Mouse (Mus musculus): ENCODE data around the gene Tle3. TPM values are rescaled to one million over a fixed set of nuclear protein-coding genes. Genes with fewer than 3 reads are reported as not detected.

Gene Tle3
- polyA plus RNA-seq, 1 experiment from 2014 or later, result 3.0 TPM

GRCm38 (mm10) chr9:61455861-61456261 lies 83.7 kb downstream of the Tle3 start:
- WGBS (ENCODE audit: insufficient replicate concordance), result 58% methylated on average over 6 of the region's 6 CpGs
- H3K4me3 ChIP-seq (replicated peaks), result no peak overlapping the region
- H3K27me3 ChIP-seq, result peaks cover 24% of the 10 kb centered on the region
- H3K4me1 ChIP-seq (replicated peaks), result no peaks in the 10 kb centered on the region
- ATAC-seq (ENCODE audit: insufficient read depth), result no peak
- H3K9me3 ChIP-seq (replicated peaks), result no peaks in the 10 kb centered on the region
- no peaks in the 10 kb centered on the region for H3K36me3 ChIP-seq (replicated peaks)
- H3K4me2 ChIP-seq, result no peak overlapping the region
- no peak overlapping the region for H3K27ac ChIP-seq (replicated peaks)
- no peak overlapping the region for H3K9ac ChIP-seq

GRCm38 (mm10) chr9:61456441-61457161 lies 84.4 kb downstream of the Tle3 start:
- H3K4me3 ChIP-seq (replicated peaks), result no peak overlapping the region
- H3K4me2 ChIP-seq, result no peak overlapping the region
- no peaks in the 10 kb centered on the region for H3K4me1 ChIP-seq (replicated peaks)
- no peak overlapping the region for H3K9ac ChIP-seq
- WGBS (ENCODE audit: insufficient replicate concordance), result 41% methylated on average over 5 of the region's 5 CpGs
- H3K27ac ChIP-seq (replicated peaks), result no peak overlapping the region
- ATAC-seq (ENCODE audit: insufficient read depth), result no peak
- H3K36me3 ChIP-seq (replicated peaks), result no peaks in the 10 kb centered on the region
- peaks cover 23% of the 10 kb centered on the region for H3K27me3 ChIP-seq
- H3K9me3 ChIP-seq (replicated peaks), result no peaks in the 10 kb centered on the region

- no peaks in the 10 kb centered on the region for H3K4me1 ChIP-seq (replicated peaks)
- no peak overlapping the region for H3K9ac ChIP-seq
- H3K4me3 ChIP-seq (replicated peaks), result no peak overlapping the region
- no peak overlapping the region for H3K4me2 ChIP-seq
- WGBS (ENCODE audit: insufficient replicate concordance), result 23% methylated on average over 10 of the region's 10 CpGs
- no peak for ATAC-seq (ENCODE audit: insufficient read depth)
- no peaks in the 10 kb centered on the region for H3K36me3 ChIP-seq (replicated peaks)
- H3K27ac ChIP-seq (replicated peaks), result no peak overlapping the region
- no peaks in the 10 kb centered on the region for H3K9me3 ChIP-seq (replicated peaks)
- H3K27me3 ChIP-seq, result peaks cover 21% of the 10 kb centered on the region
Observed at GRCm38 (mm10) chr9:61457162-61457523, 85.0 kb downstream of the Tle3 start.

- WGBS (ENCODE audit: insufficient replicate concordance), result 40% methylated on average over 4 of the region's 4 CpGs
- ATAC-seq (ENCODE audit: insufficient read depth), result no peak
- H3K4me1 ChIP-seq (replicated peaks), result no peaks in the 10 kb centered on the region
Observed at GRCm38 (mm10) chr9:61461859-61462258, 89.7 kb downstream of the Tle3 start.

GRCm38 (mm10) chr9:61467436-61467835 lies 95.3 kb downstream of the Tle3 start:
- WGBS (ENCODE audit: insufficient replicate concordance), result 62% methylated on average over 3 of the region's 3 CpGs

More at GRCm38 (mm10) chr9:61461859-61462258, 89.7 kb downstream of the Tle3 start:
- no peak overlapping the region for H3K4me2 ChIP-seq
- no peaks in the 10 kb centered on the region for H3K9me3 ChIP-seq (replicated peaks)
- H3K9ac ChIP-seq, result no peak overlapping the region
- H3K27ac ChIP-seq (replicated peaks), result no peak overlapping the region
- no peak overlapping the region for H3K4me3 ChIP-seq (replicated peaks)
- peaks cover 21% of the 10 kb centered on the region; the same call in 1 of the 2 replicates for H3K27me3 ChIP-seq
- no peaks in the 10 kb centered on the region for H3K36me3 ChIP-seq (replicated peaks)

More at GRCm38 (mm10) chr9:61467436-61467835, 95.3 kb downstream of the Tle3 start:
- no peaks in the 10 kb centered on the region for H3K9me3 ChIP-seq (replicated peaks)
- no peak overlapping the region for H3K4me3 ChIP-seq (replicated peaks)
- no peak overlapping the region for H3K9ac ChIP-seq
- no peak for ATAC-seq (ENCODE audit: insufficient read depth)
- no peaks in the 10 kb centered on the region for H3K4me1 ChIP-seq (replicated peaks)
- H3K27ac ChIP-seq (replicated peaks), result no peak overlapping the region
- no peaks in the 10 kb centered on the region for H3K36me3 ChIP-seq (replicated peaks)
- H3K4me2 ChIP-seq, result no peak overlapping the region
- H3K27me3 ChIP-seq, result no peaks in the 10 kb centered on the region; the same call in 1 of the 2 replicates

Measured in liver, embryonic 15.5 days (tissue).